Mouse (Mus musculus) natural killer cell, adult 2 months (primary cell): ENCODE results near the gene Padi1.

Experiments
- DNase-seq, 2 experiments: peaks; one replicate each; pipeline ENCODE4 v3.0.0; 2022; ENCODE audit warnings: low spot score in 2 of 2

The Padi1 gene

DNA sequence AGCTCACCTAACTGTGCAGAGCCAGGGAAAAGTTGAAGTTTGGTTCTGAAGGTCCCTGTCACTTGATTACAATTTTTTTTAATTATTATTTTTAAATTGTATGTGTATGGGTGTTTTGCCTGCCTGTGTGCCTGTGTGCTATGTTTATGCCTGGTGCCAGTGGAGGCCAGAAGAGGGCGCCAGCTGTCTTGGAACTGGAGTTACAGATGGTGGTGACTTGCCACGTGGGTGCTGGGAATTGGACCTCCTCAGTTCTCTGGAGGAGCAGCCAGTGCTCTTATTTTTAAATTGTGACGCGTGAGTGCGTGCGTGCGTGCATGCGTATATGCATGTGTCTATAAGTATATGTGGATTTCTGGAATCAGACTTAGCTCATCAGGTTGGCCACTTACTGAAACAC lies 28.2 kb downstream of the Padi1 start:
- no peak for DNase-seq

DNA sequence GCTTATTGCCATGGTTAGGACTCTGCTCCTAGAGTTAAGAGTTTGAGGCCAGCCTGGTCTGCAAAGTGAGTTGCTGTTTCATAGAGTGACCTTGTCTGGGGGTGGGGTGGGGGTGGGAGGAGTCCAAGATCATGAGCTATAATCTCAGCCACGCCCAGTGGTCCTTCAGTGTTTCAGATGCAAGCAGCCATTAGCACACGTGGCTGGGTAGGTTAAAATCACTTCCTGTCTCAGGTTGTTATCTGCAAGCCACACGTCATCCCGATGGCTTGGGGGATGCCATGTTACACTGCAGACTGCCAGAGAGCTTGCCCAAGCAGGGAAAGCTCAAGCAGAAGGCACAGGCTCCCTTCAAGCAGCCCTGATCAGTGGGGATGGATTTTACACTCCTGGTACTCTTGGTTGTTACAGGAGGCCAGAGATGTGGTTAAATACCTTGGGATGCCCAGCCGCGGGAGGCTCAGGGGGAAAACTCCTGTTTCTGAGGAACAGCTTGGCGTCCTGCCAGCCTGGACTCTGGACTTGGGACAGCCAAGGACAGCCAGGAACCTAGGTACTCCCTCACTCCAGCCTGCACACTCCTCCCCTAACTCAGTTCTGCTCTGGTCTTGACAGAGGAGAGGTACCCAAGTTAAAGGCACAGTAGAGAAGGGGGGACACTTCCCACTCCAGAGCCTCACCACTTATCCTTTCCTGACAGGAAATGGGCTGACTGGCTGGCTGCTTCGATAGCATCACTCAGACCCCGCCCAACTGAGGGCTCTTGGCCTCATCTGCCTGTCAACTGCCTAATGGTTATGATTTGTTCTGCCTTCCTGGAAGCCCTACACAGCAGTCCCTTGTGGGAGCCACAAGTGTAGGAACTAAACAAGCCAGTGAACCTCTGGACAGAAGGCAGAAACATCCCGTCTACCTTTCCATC lies 29.3 kb downstream of the Padi1 start:
- peak; percentile 49 to 58 for DNase-seq

DNA sequence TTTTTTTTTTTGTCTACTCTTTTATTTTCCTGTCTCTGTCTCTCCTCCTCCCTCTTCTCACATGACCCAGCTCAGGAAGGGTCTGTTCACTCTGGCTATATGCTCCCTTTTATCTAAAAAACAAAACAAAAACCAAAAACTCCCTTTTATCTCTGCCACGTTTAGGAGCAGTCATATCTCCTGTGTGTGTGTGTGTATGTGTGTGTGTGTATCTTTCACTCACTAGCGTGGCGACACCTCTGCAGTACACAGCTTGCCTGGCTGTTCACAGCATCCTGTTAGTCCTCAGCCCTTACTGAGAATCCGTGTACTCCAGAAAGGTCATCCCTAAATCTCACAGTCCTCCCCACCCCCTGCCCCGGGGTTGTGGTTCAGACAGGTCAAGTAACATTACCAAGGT lies 30.1 kb downstream of the Padi1 start:
- DNase-seq = peak; percentile 11 to 13

DNA sequence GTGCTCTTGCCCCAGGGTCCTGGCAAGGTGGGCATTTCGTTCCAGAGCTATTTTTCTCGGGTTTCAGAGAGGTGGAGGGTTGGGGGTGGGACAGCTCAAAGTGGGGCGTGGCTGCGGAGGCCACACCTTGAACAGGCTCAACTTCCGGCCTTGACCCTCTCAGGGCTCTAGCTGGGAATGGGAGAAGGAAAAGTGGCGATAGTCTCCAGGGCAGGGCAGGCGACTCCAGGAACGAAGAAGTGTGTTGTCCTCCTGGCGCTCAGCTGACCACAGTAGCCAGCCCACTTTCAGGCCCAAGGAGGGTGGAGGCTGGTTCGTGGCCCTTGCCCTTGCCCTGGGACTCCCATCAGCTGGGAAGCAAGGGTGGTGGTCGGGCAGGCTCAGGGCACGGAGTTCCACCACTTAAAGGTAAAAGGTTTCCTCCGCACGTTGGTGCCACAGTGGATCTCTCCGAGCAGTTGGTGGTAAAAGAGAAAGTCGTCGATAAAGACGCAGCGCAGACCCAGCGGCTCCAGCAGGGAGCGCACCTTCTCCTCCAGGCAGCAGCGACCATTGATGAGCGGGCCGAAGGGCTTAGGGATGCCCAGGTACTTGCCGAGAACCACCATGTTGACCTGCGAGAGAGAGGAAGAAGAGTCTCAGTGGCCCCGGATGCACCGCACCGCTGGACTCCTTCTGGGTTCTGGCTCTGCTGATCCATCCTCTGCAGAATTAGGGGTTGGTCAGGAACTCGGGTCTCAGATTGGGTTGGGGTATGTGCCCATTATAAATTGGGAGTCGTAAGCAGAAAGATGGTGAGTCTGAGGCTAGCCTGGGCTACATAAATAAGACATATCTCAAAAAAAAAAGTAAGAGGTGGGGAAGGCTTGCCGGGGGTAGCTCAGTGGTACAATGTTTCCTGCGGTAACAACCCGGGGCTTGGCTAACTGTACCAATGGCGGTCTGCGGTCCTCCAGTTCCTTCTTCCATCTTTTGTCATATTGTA lies 31.0 kb downstream of the Padi1 start:
- peak; percentile 59 to 61 for DNase-seq

DNA sequence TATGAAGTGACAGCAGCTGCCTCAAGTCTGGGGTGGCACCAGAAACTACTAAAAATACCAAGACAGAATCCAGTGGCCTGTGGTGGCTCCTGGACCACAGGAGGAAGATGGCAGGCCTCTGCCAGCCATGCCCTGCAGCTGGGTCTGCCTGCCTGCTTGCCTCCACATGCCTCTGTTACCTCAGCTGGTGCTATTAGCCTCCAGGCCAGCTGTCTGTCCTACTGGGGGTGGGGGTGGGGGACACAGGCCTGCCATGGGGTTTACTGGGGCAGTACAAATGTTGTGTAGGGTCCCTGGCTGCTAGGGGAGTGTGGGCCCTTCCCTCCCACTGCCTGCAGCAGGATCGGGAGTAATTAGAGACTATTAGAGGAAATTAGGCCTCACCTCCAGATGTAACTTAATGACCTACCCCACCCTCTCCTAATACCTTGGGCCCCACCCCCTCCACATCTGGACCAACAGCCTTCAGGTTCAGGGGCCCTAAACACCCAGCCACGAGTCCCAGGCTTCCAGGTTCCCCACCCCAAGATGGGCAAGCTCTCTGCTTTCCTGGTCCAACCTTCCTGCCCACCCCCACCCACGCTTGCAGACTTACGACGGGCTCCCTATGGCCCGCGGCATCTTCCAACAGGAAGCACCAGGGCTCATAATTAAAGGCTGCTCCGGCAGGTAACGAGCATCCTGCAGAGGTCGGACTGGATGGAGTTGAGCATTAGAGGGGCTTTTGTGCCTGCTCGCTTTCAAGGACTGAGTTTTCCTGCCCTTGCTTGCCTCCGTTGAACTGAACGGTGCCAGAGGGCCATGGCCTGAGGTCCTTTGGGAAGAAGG lies 32.0 kb downstream of the Padi1 start:
- no peak for DNase-seq

DNA sequence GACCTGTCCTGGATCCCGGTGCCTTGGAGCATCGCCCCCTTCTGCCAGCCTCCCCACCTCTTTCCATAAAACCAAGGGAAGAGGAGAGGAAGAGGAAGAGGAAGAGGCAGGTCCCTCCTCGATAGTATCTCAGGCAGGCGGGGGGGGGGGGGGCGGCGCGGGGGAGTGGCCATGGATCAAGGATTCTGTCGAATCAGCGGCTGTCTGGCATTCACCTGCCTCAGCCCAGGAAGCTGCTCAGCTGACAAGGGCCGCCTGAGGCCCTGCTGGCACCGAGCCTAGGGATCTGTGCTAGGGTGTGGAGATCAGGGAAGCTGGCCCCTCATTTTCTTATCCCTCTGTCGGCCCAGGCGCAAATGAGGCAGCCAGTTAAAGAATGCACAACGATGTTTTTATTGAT lies 33.0 kb downstream of the Padi1 start:
- DNase-seq = no peak

DNA sequence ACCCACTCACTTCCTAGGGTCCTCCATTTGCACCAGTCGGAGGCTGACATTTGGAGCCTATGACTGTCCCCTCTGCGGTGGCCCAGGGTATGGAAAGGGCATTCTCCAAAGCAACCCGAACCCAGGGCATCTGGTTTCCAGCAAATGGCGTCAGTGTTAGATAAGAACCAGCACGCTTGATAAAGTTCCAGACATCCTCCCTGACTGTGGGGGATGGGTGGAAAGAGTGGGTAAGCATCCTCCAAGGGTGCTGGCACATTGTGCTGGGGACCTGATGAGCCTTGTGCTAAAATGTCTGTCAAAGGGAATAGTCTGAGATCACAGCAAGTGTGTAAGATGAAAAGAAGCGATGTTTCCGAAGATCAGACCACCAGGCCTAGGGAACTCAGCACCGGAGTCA lies 33.4 kb downstream of the Padi1 start:
- no peak for DNase-seq

DNA sequence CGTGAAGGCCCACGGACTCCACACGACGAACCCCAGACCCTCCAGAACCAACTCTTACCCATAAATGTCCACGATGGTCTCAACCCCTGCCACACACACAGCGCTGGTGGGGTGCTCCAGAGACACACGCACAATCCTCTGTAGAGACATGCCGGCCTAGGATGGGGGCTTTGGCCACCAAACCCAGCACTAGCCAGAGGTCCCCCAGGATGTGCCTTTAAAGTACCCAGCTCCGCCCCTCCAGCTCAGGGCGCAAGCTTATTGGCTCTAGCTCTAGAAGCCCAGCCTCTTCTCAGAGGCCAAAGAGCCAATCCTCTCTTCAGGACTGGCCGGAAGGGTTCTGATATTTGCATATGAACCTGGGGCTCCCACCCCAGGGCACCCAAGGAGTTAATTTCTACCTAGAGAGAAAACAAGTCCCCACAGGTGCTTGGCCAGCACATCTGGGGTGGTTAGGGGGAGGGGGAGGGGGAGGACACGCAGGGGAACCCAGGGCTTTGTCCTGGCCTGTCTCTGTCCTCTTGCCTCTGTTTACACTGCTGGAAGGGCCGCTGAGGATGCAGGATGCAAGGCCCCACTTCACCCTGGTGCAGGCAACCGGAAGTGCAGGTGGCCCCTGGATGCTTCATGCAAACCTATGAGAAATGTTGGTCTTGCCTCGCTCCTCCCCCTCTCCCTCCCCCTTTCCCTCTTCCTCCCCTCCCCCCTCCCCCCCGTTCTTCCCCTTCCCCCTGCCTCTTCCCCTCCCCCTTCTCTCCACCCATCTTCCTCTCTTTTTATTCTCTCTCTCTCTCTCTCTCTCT lies 34.9 kb downstream of the Padi1 start, which contains the start of gene Padi3:
TSS of gene Padi3 (minus strand) at position 191 of the 803 bp plus-strand sequence.
- DNase-seq = no peak

DNA sequence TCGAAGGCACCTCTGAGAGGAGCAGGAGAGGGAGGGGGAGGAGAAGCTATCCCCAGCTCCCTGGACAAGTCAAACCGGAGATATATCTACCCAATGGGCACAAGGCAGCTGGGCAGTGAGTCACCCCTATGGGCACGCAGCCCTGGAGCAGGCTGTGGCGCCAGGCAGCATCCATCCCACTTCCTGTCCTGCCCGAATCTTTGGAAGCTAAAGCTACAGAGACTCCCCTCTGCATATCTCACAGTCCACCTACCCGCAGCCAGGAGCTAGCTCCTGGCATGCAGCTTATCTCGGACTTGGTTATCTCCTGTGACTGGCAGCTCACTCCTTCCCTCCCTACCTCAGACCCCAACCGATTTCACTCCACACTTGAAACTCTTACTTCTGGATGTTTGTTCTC lies 36.5 kb downstream of the Padi1 start:
- no peak for DNase-seq

DNA sequence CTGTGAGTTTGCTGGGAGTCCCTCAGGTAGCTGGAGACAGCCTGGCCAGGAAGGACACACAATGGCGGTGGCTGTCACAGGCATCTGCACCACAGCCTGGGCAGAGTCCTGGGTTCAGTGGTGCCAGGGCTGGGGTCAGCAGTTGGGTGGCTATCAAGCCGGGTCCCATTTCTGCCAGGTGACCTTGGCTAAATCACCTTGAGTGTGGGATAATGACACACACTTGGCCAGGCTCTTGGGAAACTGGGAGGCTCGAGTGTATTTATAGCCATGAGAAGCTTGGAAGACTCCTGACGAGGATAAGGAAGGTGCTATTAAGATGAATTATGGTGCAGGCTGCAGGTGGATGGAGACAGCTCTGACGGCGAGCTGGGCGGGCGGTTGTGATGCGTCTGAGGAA lies 41.0 kb downstream of the Padi1 start:
- no peak for DNase-seq

DNA sequence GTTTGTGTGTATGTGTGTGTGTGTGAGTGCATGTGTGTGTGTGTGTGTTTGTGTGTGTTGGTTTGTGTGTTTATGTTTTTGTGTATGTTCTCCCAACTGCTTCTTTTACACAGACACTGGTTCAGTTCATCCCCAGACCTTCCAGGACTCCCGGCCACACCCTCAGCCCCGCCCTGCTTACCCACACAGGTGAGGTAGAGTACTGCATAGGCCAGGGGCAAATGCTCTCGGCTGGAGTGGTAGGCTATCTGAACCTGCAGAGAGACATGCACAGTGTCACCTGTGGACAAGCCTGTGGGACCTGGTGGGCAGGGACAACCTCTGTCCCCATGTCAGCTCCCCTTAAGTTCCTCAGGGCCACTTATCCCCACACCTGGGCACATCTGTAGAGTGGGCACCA lies 44.2 kb downstream of the Padi1 start:
- no peak for DNase-seq

DNA sequence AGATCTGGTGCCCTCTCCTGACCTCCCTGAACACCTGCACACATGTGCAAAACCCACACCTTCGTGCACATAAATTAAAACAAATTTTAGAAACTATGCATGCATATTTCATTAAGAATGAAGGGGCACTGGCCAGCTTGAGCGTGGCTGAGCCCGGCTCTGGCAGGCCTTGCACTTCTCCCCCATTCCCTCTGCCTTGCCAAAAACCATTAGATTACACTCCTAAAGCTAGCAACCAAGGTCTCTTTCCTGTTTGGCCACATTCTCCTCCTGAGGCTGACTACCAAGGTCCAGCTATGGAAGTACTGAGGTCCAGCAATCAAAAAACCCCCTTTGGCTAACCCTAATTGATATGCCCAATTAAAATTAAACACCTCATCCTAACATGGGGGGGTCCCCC lies 48.8 kb downstream of the Padi1 start:
- DNase-seq = no peak

DNA sequence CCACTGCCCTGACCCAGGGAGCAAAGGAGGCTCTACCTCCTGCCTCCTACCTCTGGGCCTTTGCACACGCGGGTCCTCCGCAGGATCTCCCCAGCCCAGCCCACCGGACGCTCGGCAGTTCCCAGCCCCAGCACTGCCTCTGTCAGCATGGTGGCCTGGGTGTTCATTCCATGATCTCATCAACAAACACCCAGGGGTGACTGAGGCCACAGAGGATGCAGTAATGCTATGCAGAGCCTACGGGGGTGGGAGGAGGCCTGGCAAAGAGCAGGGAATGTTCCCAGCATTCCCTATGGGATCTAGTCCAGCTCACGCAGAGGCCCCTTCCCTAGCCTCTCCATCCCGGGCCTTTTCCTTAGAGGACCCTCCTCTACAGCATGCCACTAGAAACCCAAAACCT lies 50.9 kb downstream of the Padi1 start:
- no peak for DNase-seq

DNA sequence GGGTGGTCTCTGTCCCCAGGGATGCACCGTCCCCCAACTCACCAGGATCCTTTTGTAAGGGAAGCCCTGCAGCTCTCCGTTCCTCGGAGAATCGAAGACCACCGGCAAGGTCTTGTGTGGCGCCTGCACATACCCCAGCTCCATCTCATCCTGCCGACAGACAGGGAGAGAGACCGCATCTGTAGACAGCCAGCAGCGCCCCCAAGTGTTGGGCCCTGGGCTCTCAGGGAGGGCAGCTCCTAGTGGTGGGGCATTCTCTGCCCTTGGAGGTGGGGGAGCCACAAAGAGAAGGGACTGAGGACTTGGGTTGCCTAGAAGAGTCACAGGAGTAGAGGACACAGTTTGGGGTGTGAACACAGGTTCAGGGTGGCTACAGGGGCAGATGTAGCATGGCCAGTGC lies 51.8 kb downstream of the Padi1 start:
- DNase-seq = no peak

DNA sequence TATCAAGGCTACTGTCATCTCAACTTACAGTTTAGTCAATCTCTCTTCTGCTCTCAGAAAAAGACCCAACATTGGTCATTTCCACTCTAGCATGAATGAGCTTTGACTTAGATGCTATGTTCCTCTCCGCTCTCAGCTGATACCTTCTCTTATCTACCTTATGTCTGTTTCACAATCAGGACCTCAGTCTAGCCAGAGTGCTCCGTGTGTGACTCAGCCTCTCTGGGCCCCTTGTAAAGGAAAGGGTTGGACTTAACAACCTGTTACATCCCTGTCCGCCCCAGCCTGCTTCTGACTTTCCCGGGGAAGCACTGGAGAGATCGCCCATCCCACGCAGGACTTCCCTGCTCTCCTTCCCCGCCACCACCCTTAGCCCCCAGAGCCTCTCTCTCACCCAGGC lies 53.0 kb downstream of the Padi1 start:
- DNase-seq = no peak

DNA sequence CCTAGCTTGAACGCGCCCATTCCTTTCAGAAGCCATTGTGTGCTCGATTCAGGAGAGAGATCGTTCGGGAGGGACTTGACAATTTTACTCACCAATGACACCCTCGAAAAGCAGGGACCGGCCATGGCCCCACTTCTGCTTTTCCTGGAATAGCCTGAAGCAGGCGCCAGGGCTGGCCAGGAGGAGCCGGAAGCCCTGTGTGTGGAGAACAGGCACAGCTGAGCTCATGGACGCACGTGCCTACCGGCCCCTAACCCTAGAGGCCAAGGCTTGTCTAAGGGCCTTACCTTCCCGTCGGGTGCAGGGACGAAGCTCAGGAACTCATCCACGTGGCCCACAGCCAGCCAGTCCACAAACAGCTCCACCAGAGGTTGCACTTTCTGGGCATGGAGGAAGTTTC lies 54.5 kb downstream of the Padi1 start:
- no peak for DNase-seq

DNA sequence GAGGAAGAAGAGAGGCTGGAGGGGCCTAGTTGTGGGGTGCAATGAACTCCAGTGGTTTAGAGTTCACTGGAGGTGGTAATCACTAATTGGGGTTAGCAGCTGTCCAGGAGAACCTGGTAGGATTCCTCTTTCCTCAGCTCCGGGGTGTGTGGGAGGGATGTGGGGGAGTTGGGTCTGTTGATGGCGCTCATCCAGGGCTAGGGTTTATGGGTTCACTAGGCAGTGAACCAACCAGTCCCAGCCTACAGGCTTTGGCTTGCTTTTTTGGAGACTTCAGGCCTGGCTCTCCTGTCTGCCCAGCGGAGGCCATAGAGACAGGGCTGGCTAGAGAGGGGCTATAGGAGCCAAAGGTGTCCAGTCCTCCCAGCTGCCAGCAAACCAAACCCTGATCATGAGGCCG lies 55.6 kb downstream of the Padi1 start:
- no peak for DNase-seq

DNA sequence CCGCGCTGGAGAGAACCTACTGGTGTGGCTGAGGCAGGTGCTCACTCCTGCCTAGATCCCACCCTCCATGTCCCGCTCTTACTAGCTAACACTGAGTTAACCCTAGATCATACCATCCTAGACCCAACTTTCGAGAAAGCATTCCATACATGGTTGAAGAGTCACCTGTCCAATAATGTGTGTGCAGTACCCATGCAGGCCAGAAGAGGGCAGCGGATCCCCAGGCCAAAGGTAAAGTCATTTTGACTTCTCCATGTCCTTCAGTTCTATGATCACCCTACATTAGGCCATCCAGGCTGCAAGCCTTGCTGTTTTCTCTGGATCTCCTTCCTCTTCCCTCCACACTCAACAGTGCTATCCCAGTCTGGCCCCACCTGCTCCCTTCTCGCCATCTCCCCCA lies 56.6 kb downstream of the Padi1 start:
- peak; percentile 60 to 76 for DNase-seq

DNA sequence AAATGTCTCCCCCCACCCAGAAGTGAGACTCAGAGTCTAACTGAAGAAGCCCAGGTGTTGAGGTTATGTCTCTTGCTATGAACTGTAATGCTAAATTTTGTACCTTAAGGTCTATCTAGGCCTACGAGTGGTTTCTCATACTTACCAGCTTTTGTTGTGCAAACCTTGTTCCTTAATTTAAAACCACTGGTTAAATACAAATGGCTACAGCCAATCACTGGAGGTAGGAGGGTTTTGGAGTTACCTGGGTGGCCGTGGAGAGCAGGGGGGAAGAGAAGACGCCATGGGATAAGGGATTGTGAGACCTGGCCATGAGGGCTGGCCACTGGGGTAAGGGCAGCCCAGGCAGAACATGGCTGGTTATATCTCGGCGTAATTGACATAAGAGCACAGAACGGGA lies 57.3 kb downstream of the Padi1 start:
- no peak for DNase-seq

DNA sequence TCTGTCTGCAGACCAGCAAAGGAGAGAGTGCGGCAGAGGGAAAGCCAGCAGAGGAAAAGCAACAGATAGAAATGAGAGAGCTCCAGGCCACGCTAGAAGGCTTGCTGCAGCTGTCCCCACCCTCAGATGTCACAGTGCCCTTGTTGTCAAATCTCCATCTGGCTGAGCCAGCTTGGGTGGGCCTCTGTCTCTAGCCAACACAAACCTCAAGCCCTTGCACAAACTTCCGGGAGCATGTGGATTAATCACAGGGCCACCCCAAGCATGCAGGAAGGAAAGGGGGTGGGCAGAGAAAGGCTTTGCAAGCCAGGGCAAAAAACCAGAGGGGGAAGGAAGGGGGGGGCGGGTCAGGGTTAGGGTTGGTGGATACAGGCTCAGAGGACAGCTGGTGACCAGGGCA lies 58.2 kb downstream of the Padi1 start:
- no peak for DNase-seq

DNA sequence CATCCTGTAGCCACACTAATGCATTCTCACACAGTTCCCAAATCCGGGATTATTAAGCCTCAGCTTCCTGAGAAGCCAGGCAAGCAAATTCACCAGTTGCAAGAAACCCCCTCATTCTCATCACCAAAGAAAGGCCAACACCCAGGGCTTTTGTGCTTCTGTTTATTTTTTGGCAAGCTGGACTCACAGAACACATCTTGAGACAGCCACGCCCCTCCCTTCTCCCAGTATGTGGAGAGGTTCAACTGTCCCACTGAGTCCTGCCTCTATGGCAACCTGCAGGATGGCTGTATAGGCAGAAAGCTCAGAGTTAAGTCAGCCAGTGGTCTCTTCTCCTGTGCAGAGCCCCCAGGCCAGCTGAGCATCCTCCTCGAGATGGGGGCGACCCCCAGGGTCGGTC lies 60.4 kb downstream of the Padi1 start:
- DNase-seq = no peak
